Mouse (Mus musculus): ENCODE data around the gene Fbxo6. TPM values are rescaled to one million over a fixed set of nuclear protein-coding genes. Genes with fewer than 3 reads are reported as not detected.

The Fbxo6 gene
- polyA plus RNA-seq, 1 experiment from 2014 or later, result 33.7 TPM

- no peaks in the 10 kb centered on the region for H3K9me3 ChIP-seq (replicated peaks; ENCODE audit: low read length)
- ATAC-seq (replicated peaks; ENCODE audit: low FRiP score, low read depth) (no peak), DNase-seq (ENCODE audit: low spot score) (no peak)
- H3K4me3 ChIP-seq (replicated peaks; ENCODE audit: low read depth, low read length), result no peak overlapping the region
- peaks cover 3% of the 10 kb centered on the region; the same call in 1 of the 2 replicates for H3K4me1 ChIP-seq (replicated peaks; ENCODE audit: insufficient read depth, low read length)
- WGBS, result 1% methylated on average over 16 of the region's 16 CpGs
- H3K27me3 ChIP-seq (ENCODE audit: insufficient read depth, low read length), result peaks cover 44% of the 10 kb centered on the region
- no peak for TF ChIP-seq CTCF (IDR thresholded peaks at IDR 0.05; ENCODE audit: low read depth)
- H3K27ac ChIP-seq, result no peak overlapping the region
- peak overlapping the region; percentile 50 for H3K4me2 ChIP-seq (ENCODE audit: low read length)
- no peak overlapping the region for H3K9ac ChIP-seq (ENCODE audit: low read depth, low read length)
- H3K36me3 ChIP-seq (ENCODE audit: insufficient read depth, low read length), result no peaks in the 10 kb centered on the region
Measured at GRCm38 (mm10) chr4:148164461-148164860, 12.5 kb upstream of the Fbxo6 start.

GRCm38 (mm10) chr4:148164002-148164439, 12.1 kb upstream of the Fbxo6 start:
- H3K36me3 ChIP-seq (ENCODE audit: insufficient read depth, low read length), result no peaks in the 10 kb centered on the region
- ATAC-seq (replicated peaks; ENCODE audit: low FRiP score, low read depth) (peak; percentile 60), DNase-seq (ENCODE audit: low spot score) (peak; percentile 86)
- no peak overlapping the region for H3K9ac ChIP-seq (ENCODE audit: low read depth, low read length)
- no peaks in the 10 kb centered on the region for H3K9me3 ChIP-seq (replicated peaks; ENCODE audit: low read length)
- peak overlapping the region; percentile 22; the same call in 1 of the 2 replicates for H3K4me3 ChIP-seq (replicated peaks; ENCODE audit: low read depth, low read length)
- H3K27ac ChIP-seq, result no peak overlapping the region
- peak; percentile 85 for TF ChIP-seq CTCF (IDR thresholded peaks at IDR 0.05; ENCODE audit: low read depth)
- H3K4me1 ChIP-seq (replicated peaks; ENCODE audit: insufficient read depth, low read length), result peaks cover 3% of the 10 kb centered on the region; the same call in 1 of the 2 replicates
- WGBS, result 1% methylated on average over 26 of the region's 29 CpGs
- peak overlapping the region; percentile 50 for H3K4me2 ChIP-seq (ENCODE audit: low read length)
- H3K27me3 ChIP-seq (ENCODE audit: insufficient read depth, low read length), result peaks cover 44% of the 10 kb centered on the region

- Histone ChIP-seq H3K4me3 (replicated peaks; ENCODE audit: low read depth, low read length) (peak within 1 kb of the TSS; percentile 60), H3K27ac (peak within 1 kb of the TSS; percentile 65), H3K9ac (ENCODE audit: low read depth, low read length) (peak within 1 kb of the TSS; percentile 77), H3K4me1 (replicated peaks; ENCODE audit: insufficient read depth, low read length) (peaks cover 3% of the 10 kb centered on the region; the same call in 1 of the 2 replicates), H3K9me3 (replicated peaks; ENCODE audit: low read length) (no peaks in the 10 kb centered on the region), H3K36me3 (ENCODE audit: insufficient read depth, low read length) (0 out of 2 replicates have a peak, but pooled peaks cover 11% of the 10 kb centered on the region), H3K4me2 (ENCODE audit: low read length) (peak within 1 kb of the TSS; percentile 98), H3K27me3 (ENCODE audit: insufficient read depth, low read length) (peaks cover 37% of the 10 kb centered on the region)
- DNase-seq (ENCODE audit: low spot score), result peak; percentile 44
- peak; percentile 53 for ATAC-seq (replicated peaks; ENCODE audit: low FRiP score, low read depth)
- 2% methylated on average over 43 of the region's 43 CpGs for WGBS
- no peak for TF ChIP-seq CTCF (IDR thresholded peaks at IDR 0.05; ENCODE audit: low read depth)
Measured at GRCm38 (mm10) chr4:148160436-148161390, 8.8 kb upstream of the Fbxo6 start, which contains the start of the genes Fbxo44 and Fbxo2. Gene Fbxo44, minus strand, starts transcription at chr4:148160482. Gene Fbxo2, plus strand, starts transcription at chr4:148160621.

- ATAC-seq (replicated peaks; ENCODE audit: low FRiP score, low read depth), result peak; percentile 87
- Histone ChIP-seq H3K9ac (ENCODE audit: low read depth, low read length) (peak overlapping the region; percentile 77), H3K4me3 (replicated peaks; ENCODE audit: low read depth, low read length) (peak overlapping the region; percentile 60), H3K4me1 (replicated peaks; ENCODE audit: insufficient read depth, low read length) (peaks cover 3% of the 10 kb centered on the region; the same call in 1 of the 2 replicates), H3K9me3 (replicated peaks; ENCODE audit: low read length) (no peaks in the 10 kb centered on the region), H3K4me2 (ENCODE audit: low read length) (peak overlapping the region; percentile 98), H3K27me3 (ENCODE audit: insufficient read depth, low read length) (peaks cover 28% of the 10 kb centered on the region), H3K36me3 (ENCODE audit: insufficient read depth, low read length) (0 out of 2 replicates have a peak, but pooled peaks cover 11% of the 10 kb centered on the region), H3K27ac (peak overlapping the region; percentile 65)
- peak; percentile 20; the same call in 1 of the 2 replicates for TF ChIP-seq CTCF (IDR thresholded peaks at IDR 0.05; ENCODE audit: low read depth)
- under 1% methylated on average over 55 of the region's 55 CpGs for WGBS
- peak; percentile 96 for DNase-seq (ENCODE audit: low spot score)
Measured at GRCm38 (mm10) chr4:148159544-148160435, 7.8 kb upstream of the Fbxo6 start.

GRCm38 (mm10) chr4:148158436-148159348, 6.8 kb upstream of the Fbxo6 start:
- H3K9ac ChIP-seq (ENCODE audit: low read depth, low read length), result peak overlapping the region; percentile 77
- ATAC-seq (replicated peaks; ENCODE audit: low FRiP score, low read depth) (no peak), DNase-seq (ENCODE audit: low spot score) (no peak)
- TF ChIP-seq CTCF (IDR thresholded peaks at IDR 0.05; ENCODE audit: low read depth), result no peak
- H3K27me3 ChIP-seq (ENCODE audit: insufficient read depth, low read length), result peaks cover 18% of the 10 kb centered on the region; the same call in 1 of the 2 replicates
- H3K4me1 ChIP-seq (replicated peaks; ENCODE audit: insufficient read depth, low read length), result no peaks in the 10 kb centered on the region; the same call in 1 of the 2 replicates
- peak overlapping the region; percentile 60 for H3K4me3 ChIP-seq (replicated peaks; ENCODE audit: low read depth, low read length)
- H3K27ac ChIP-seq, result peak overlapping the region; percentile 65
- H3K4me2 ChIP-seq (ENCODE audit: low read length), result peak overlapping the region; percentile 98
- no peaks in the 10 kb centered on the region for H3K9me3 ChIP-seq (replicated peaks; ENCODE audit: low read length)
- 0 out of 2 replicates have a peak, but pooled peaks cover 11% of the 10 kb centered on the region for H3K36me3 ChIP-seq (ENCODE audit: insufficient read depth, low read length)
- WGBS, result 33% methylated on average over 27 of the region's 27 CpGs

Data from kidney, postnatal 0 days (tissue).